Mouse (Mus musculus) cortical plate, adult 2 months (tissue): ENCODE data around the gene Tbxas1.

Source experiments
- CTCF ChIP-seq: fragments of 200-500 bp; IDR thresholded peaks from 2 replicates; pipeline ENCODE4 v1.5.1; 2011; ENCODE audit warnings: mild to moderate bottlenecking, control low read depth, low read length; ENCODE audit not compliant: insufficient read depth; ENCODE audit errors: extremely low read depth
- POLR2A ChIP-seq: fragments of 200-500 bp; IDR thresholded peaks from 2 replicates; pipeline ENCODE4 v1.6.1; 2011; ENCODE audit warnings: mild to moderate bottlenecking, low read length, control low read depth; ENCODE audit not compliant: insufficient read depth; ENCODE audit errors: extremely low read depth

- TF ChIP-seq POLR2A (no peak), CTCF (no peak)
Measured at GRCm38 (mm10) chr6:38944392-38944791, 69.2 kb downstream of the Tbxas1 start.
